Mouse (Mus musculus) embryonic facial prominence, embryonic 11.5 days (tissue): ENCODE data around the gene Crcp. TPM values are rescaled to one million over a fixed set of nuclear protein-coding genes. Genes with fewer than 3 reads are reported as not detected.

Experiments
- ATAC-seq: fragments of 200-750 bp; cut with Nextera tagmentation; replicated peaks from 2 replicates; pipeline ENCODE4 v1.8.0; 2017; ENCODE audit warnings: low read depth; ENCODE audit not compliant: insufficient number of reproducible peaks, low FRiP score, low TSS enrichment
- DNase-seq: peaks from one replicate; pipeline ENCODE4 v3.0.0-alpha.2; 2015; ENCODE audit warnings: low spot score
- H3K27ac ChIP-seq: fragments of 300-500 bp; sonication (generic); replicated peaks from 2 replicates; pipeline ENCODE4 v1.5.1; 2014; ENCODE audit warnings: mild to moderate bottlenecking, low read depth, low read length, control low read depth
- H3K27me3 ChIP-seq: fragments of 300-500 bp; sonication (generic); 2 replicates; pipeline ENCODE4 v1.6.1; 2014; ENCODE audit warnings: mild to moderate bottlenecking, low read length, moderate library complexity, mixed read lengths; ENCODE audit not compliant: control insufficient read depth, insufficient read depth
- H3K36me3 ChIP-seq: fragments of 300-500 bp; sonication (generic); replicated peaks from 2 replicates; pipeline ENCODE4 v1.6.1; 2014; ENCODE audit warnings: low read depth, mild to moderate bottlenecking, low read length, moderate library complexity, mixed read lengths; ENCODE audit not compliant: control insufficient read depth, insufficient read depth
- H3K4me1 ChIP-seq: fragments of 300-500 bp; sonication (generic); 2 replicates; pipeline ENCODE4 v1.6.1; 2014; ENCODE audit warnings: low read length, mixed read lengths; ENCODE audit not compliant: control insufficient read depth, insufficient read depth
- H3K4me2 ChIP-seq: fragments of 300-500 bp; sonication (generic); 2 replicates; pipeline ENCODE4 v1.6.1; 2014; ENCODE audit warnings: low read depth, mild to moderate bottlenecking, control low read depth, low read length, moderate library complexity
- H3K4me3 ChIP-seq: fragments of 300-500 bp; sonication (generic); 2 replicates; pipeline ENCODE4 v1.5.1; 2014; ENCODE audit warnings: low read depth, low read length, control low read depth
- H3K9ac ChIP-seq: fragments of 300-500 bp; sonication (generic); replicated peaks from 2 replicates; pipeline ENCODE4 v1.6.1; 2014; ENCODE audit warnings: mild to moderate bottlenecking, control low read depth, low read length
- H3K9me3 ChIP-seq: fragments of 300-500 bp; sonication (generic); replicated peaks from 2 replicates; pipeline ENCODE4 v1.6.1; 2016; ENCODE audit warnings: mild to moderate bottlenecking, low read length, inconsistent platforms, mixed read lengths; ENCODE audit not compliant: control insufficient read depth
- WGBS: fragments of 180-500 bp; shearing (Covaris S2); extraction: QIAGEN DNeasy Blood & Tissue Kit; methylation state at CpG from one replicate; pipeline ENCODE4 v1.1.7; 2014; 5-methylcytosine and 5-hydroxymethylcytosine counted together
- polyA plus RNA-seq: library from polyadenylated mRNA; unstranded; fragments of >200 nt; fragmentation: Nextera tagmentation; extraction: Ambion mirVana; gene quantifications from 2 replicates; pipeline ENCODE4 v1.2.1, GENCODE M21; 2014

The Crcp gene
- polyA plus RNA-seq, 1 experiment from 2014 or later, result 30.9 TPM

GRCm38 (mm10) chr5:130046100-130046499 is 17.0 kb downstream of the Crcp start:
- Histone ChIP-seq H3K27ac (no peak overlapping the region), H3K27me3 (no peaks in the 10 kb centered on the region), H3K4me1 (no peaks in the 10 kb centered on the region), H3K4me3 (no peak overlapping the region), H3K4me2 (no peak overlapping the region), H3K9me3 (no peaks in the 10 kb centered on the region), H3K36me3 (peaks cover 2% of the 10 kb centered on the region), H3K9ac (no peak overlapping the region)
- ATAC-seq (no peak), DNase-seq (no peak)
- 86% methylated on average over 7 of the region's 7 CpGs for WGBS

- H3K4me1 ChIP-seq, result no peaks in the 10 kb centered on the region
- no peaks in the 10 kb centered on the region for H3K27me3 ChIP-seq
- no peak overlapping the region for H3K4me2 ChIP-seq
- H3K9me3 ChIP-seq, result no peaks in the 10 kb centered on the region
- H3K9ac ChIP-seq, result no peak overlapping the region
- 74% methylated on average over 10 of the region's 10 CpGs for WGBS
- peaks cover 2% of the 10 kb centered on the region for H3K36me3 ChIP-seq
- no peak for DNase-seq
- H3K27ac ChIP-seq, result no peak overlapping the region
- H3K4me3 ChIP-seq, result no peak overlapping the region
- no peak for ATAC-seq
These were observed 17.5 kb downstream of the Crcp start for GRCm38 (mm10) chr5:130046589-130046988.

- WGBS, result 79% methylated on average over 6 of the region's 6 CpGs
- no peak overlapping the region for H3K27ac ChIP-seq
- no peak overlapping the region for H3K9ac ChIP-seq
- H3K27me3 ChIP-seq, result no peaks in the 10 kb centered on the region
- DNase-seq (no peak), ATAC-seq (no peak)
- H3K4me1 ChIP-seq, result no peaks in the 10 kb centered on the region
- H3K4me2 ChIP-seq, result no peak overlapping the region
- peaks cover 2% of the 10 kb centered on the region for H3K36me3 ChIP-seq
- H3K9me3 ChIP-seq, result no peaks in the 10 kb centered on the region
- H3K4me3 ChIP-seq, result no peak overlapping the region
These were observed 17.9 kb downstream of the Crcp start for GRCm38 (mm10) chr5:130047013-130047412.

- Histone ChIP-seq H3K4me2 (no peak overlapping the region), H3K27me3 (no peaks in the 10 kb centered on the region), H3K4me1 (no peaks in the 10 kb centered on the region), H3K27ac (no peak overlapping the region), H3K9me3 (no peaks in the 10 kb centered on the region), H3K36me3 (peaks cover 2% of the 10 kb centered on the region; the same call in 1 of the 2 replicates), H3K9ac (no peak overlapping the region), H3K4me3 (no peak overlapping the region)
- no peak for DNase-seq
- 85% methylated on average over 15 of the region's 15 CpGs for WGBS
- ATAC-seq, result no peak
These were observed 19.9 kb downstream of the Crcp start for GRCm38 (mm10) chr5:130048786-130049520.

DNA sequence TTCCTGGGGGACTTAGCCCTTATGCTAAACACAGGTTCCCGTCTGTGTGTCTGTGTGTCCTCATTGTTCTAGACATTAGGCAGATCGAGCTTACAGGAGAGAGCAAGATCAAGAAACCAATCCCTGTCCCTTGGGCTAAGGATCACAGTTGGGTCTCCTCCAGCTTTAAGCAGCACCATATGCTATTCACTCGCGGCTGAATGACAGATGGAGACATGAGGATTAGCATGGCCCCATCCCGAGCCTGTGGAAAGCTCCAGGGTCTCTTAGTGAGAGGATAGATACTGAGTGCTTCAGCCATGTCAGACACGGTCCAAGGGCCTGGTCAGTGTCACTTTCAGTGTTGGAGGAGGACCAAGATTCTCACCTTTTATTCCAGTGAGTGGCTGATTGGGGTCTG is 21.3 kb downstream of the Crcp start:
- Histone ChIP-seq H3K4me2 (no peak overlapping the region), H3K36me3 (peaks cover 2% of the 10 kb centered on the region; the same call in 1 of the 2 replicates), H3K4me3 (no peak overlapping the region), H3K27ac (no peak overlapping the region), H3K9ac (no peak overlapping the region), H3K9me3 (no peaks in the 10 kb centered on the region), H3K27me3 (no peaks in the 10 kb centered on the region), H3K4me1 (no peaks in the 10 kb centered on the region)
- no peak for DNase-seq
- ATAC-seq, result no peak
- 64% methylated on average over 6 of the region's 6 CpGs for WGBS

- WGBS, result 82% methylated on average over 15 of the region's 15 CpGs
- no peak overlapping the region for H3K27ac ChIP-seq
- H3K36me3 ChIP-seq, result peaks cover 2% of the 10 kb centered on the region; the same call in 1 of the 2 replicates
- no peak overlapping the region for H3K9ac ChIP-seq
- no peak overlapping the region for H3K4me3 ChIP-seq
- no peaks in the 10 kb centered on the region for H3K9me3 ChIP-seq
- ATAC-seq, result no peak
- DNase-seq, result no peak
- H3K27me3 ChIP-seq, result no peaks in the 10 kb centered on the region
- no peak overlapping the region for H3K4me2 ChIP-seq
- H3K4me1 ChIP-seq, result no peaks in the 10 kb centered on the region
These were observed 22.2 kb downstream of the Crcp start for GRCm38 (mm10) chr5:130051073-130051860.

DNA sequence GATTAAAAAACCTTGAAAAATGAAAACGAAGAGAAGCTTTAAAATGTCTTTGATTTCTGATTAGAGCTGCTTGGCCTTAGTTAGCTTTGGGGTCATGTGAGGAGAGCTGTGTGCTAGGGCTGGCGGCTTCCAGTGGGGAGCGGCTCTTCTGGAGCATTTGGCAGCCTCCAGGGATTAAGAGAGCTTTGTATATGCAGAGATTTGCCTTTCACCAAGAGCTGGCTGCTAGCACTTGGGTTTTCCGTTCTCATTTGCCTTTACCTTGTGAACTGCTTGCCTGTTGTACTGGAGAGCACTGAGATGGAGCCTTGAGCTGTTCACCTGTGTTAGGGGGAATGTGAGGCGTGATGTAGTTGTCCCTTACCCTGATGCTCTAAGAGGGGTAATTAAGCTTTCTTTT is 23.4 kb downstream of the Crcp start:
- WGBS, result 71% methylated on average over 5 of the region's 5 CpGs

DNA sequence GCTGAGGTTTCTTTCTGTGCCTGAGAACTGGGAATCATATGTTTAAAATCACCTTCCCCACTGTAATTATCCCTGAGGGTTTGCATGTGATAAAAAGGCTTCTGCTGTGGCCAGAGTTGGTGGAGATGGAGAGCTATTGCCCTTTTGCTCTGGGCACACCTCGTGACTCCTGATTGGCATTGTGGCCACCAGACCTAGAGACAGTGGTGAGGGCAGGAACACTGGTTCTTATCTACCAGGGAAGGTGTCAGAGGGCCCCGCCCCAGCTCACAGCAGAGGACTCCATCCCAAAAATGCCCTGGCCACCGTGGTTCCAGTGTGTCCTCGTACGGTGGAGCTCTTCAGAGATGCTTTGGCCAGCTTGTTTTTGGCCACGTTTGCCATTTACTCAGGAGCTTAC is 23.9 kb downstream of the Crcp start:
- ATAC-seq (no peak), DNase-seq (no peak)
- H3K4me3 ChIP-seq, result no peak overlapping the region
- H3K4me2 ChIP-seq, result no peak overlapping the region
- 88% methylated on average over 6 of the region's 6 CpGs for WGBS
- no peak overlapping the region for H3K9ac ChIP-seq
- H3K9me3 ChIP-seq, result no peaks in the 10 kb centered on the region
- no peak overlapping the region for H3K27ac ChIP-seq
- no peaks in the 10 kb centered on the region for H3K27me3 ChIP-seq
- H3K36me3 ChIP-seq, result no peaks in the 10 kb centered on the region
- no peaks in the 10 kb centered on the region for H3K4me1 ChIP-seq

More for the DNA sequence above, 23.4 kb downstream of the Crcp start:
- DNase-seq, result no peak
- Histone ChIP-seq H3K36me3 (no peaks in the 10 kb centered on the region), H3K4me2 (no peak overlapping the region), H3K27me3 (no peaks in the 10 kb centered on the region), H3K27ac (no peak overlapping the region), H3K4me3 (no peak overlapping the region), H3K9ac (no peak overlapping the region), H3K9me3 (no peaks in the 10 kb centered on the region), H3K4me1 (no peaks in the 10 kb centered on the region)
- no peak for ATAC-seq
